Mouse (Mus musculus) frontal cortex, postnatal 10 days (tissue): ENCODE measurements at regions not wholly inside any gene's neighbourhood (a gene's known extent, or its start where the extent isn't known, plus 50 kb on each side); places are given as distances from the start of the nearest gene placed in this dataset.
"Not testable (repeated sequence)": the region's sequence is repeated elsewhere in the genome, so short reads cannot be mapped to it uniquely, and the experiment has no call there.

Source experiments
- DNase-seq, 2 experiments: peaks; one replicate each; pipeline ENCODE4 v3.0.0; 2022; ENCODE audit warnings: low spot score in 2 of 2, mixed read lengths in 1 of 2

GRCm38 (mm10) chr17:42956588-42956987, 59.8 kb upstream of the Tnfrsf21 start:
- no peak for DNase-seq

GRCm38 (mm10) chr17:42954722-42955121, 61.6 kb upstream of the Tnfrsf21 start:
- DNase-seq, result no peak

- DNase-seq, result no peak
Measured at GRCm38 (mm10) chr17:42944453-42944852, 68.0 kb upstream of the Cd2ap start.

GRCm38 (mm10) chr17:42943272-42943696, 66.8 kb upstream of the Cd2ap start:
- DNase-seq, result peak in 1 of 2 experiments; percentile 41

- DNase-seq, result no peak
Measured at GRCm38 (mm10) chr17:42939476-42939875, 63.0 kb upstream of the Cd2ap start.

GRCm38 (mm10) chr17:42938579-42938978, 62.1 kb upstream of the Cd2ap start:
- no peak for DNase-seq

GRCm38 (mm10) chr17:42937480-42937879, 61.0 kb upstream of the Cd2ap start:
- DNase-seq, result not testable (repeated sequence)

- no peak for DNase-seq
Measured at GRCm38 (mm10) chr17:42934068-42934467, 57.6 kb upstream of the Cd2ap start.

- DNase-seq, result no peak
Measured at GRCm38 (mm10) chr17:42933335-42934004, 57.0 kb upstream of the Cd2ap start.

- DNase-seq, result no peak
Measured at GRCm38 (mm10) chr17:42927320-42927719, 50.9 kb upstream of the Cd2ap start.
